Mouse (Mus musculus): Measurements from ENCODE around the gene Trhr2. TPM values are rescaled to one million over a fixed set of nuclear protein-coding genes. Genes with fewer than 3 reads are reported as not detected.
A peak's percentile ranks its signal among the peaks of the same experiment; 100 is the strongest.

Gene Trhr2
- total and polyA plus RNA-seq, 3 experiments, result not detected

GRCm38 (mm10) chr8:122350309-122351089 lies 10.0 kb downstream of the Trhr2 start:
- no peak overlapping the region for H3K9ac ChIP-seq (ENCODE audit: low read depth, low read length)
- H3K79me2 ChIP-seq (replicated peaks; ENCODE audit: control insufficient read depth, insufficient read depth, low read length), result no peaks in the 10 kb centered on the region
- TF ChIP-seq EP300 (IDR thresholded peaks at IDR 0.05; ENCODE audit: insufficient read depth, low read depth, low read length), result no peak
- TF ChIP-seq CTCF (IDR thresholded peaks at IDR 0.05), result no peak
- no peak for TF ChIP-seq POLR2A (IDR thresholded peaks at IDR 0.05; ENCODE audit: insufficient read depth, low read depth, low read length)
- H3K4me1 ChIP-seq (ENCODE audit: control insufficient read depth, insufficient read depth, low read length), result peaks cover 3% of the 10 kb centered on the region; the same call in 1 of the 2 replicates
- intact Hi-C loops (cut with DNase I), result no loop called here
- WGBS, result 66% methylated on average over 11 of the region's 11 CpGs
- H3K4me3 ChIP-seq, result no peak overlapping the region
- H3K36me3 ChIP-seq (ENCODE audit: control insufficient read depth, insufficient read depth, low read length), result no peaks in the 10 kb centered on the region
- DNase-seq, result no peak
- no peaks in the 10 kb centered on the region for H3K27me3 ChIP-seq (ENCODE audit: control insufficient read depth, insufficient read depth, low read length)
- H3K27ac ChIP-seq, result no peak overlapping the region

GRCm38 (mm10) chr8:122349357-122350297 lies 10.9 kb downstream of the Trhr2 start:
- TF ChIP-seq POLR2A (IDR thresholded peaks at IDR 0.05; ENCODE audit: insufficient read depth, low read depth, low read length), result no peak
- no peak for TF ChIP-seq CTCF (IDR thresholded peaks at IDR 0.05)
- TF ChIP-seq EP300 (IDR thresholded peaks at IDR 0.05; ENCODE audit: insufficient read depth, low read depth, low read length), result no peak
- WGBS, result 41% methylated on average over 15 of the region's 15 CpGs
- H3K79me2 ChIP-seq (replicated peaks; ENCODE audit: control insufficient read depth, insufficient read depth, low read length), result no peaks in the 10 kb centered on the region
- no peak overlapping the region for H3K4me3 ChIP-seq
- H3K27me3 ChIP-seq (ENCODE audit: control insufficient read depth, insufficient read depth, low read length), result no peaks in the 10 kb centered on the region
- H3K4me1 ChIP-seq (ENCODE audit: control insufficient read depth, insufficient read depth, low read length), result peaks cover 3% of the 10 kb centered on the region; the same call in 1 of the 2 replicates
- no peak overlapping the region for H3K27ac ChIP-seq
- no peaks in the 10 kb centered on the region for H3K36me3 ChIP-seq (ENCODE audit: control insufficient read depth, insufficient read depth, low read length)
- H3K9ac ChIP-seq (ENCODE audit: low read depth, low read length), result no peak overlapping the region
- intact Hi-C loops (cut with DNase I), result no loop called here
- peak in 1 of 2 experiments; percentile 36 for DNase-seq

- Histone ChIP-seq H3K27me3 (ENCODE audit: control insufficient read depth, insufficient read depth, low read length) (no peaks in the 10 kb centered on the region), H3K4me3 (no peak overlapping the region), H3K4me1 (ENCODE audit: control insufficient read depth, insufficient read depth, low read length) (peaks cover 9% of the 10 kb centered on the region), H3K27ac (no peak overlapping the region), H3K9ac (ENCODE audit: low read depth, low read length) (no peak overlapping the region), H3K36me3 (ENCODE audit: control insufficient read depth, insufficient read depth, low read length) (no peaks in the 10 kb centered on the region), H3K79me2 (replicated peaks; ENCODE audit: control insufficient read depth, insufficient read depth, low read length) (no peaks in the 10 kb centered on the region)
- DNase-seq, result peak in 1 of 2 experiments; percentile 65
- whole genome bisulfite sequencing, result 50% methylated on average over 5 of the region's 5 CpGs
- TF ChIP-seq CTCF (IDR thresholded peaks at IDR 0.05) (no peak), POLR2A (IDR thresholded peaks at IDR 0.05; ENCODE audit: insufficient read depth, low read depth, low read length) (no peak), EP300 (IDR thresholded peaks at IDR 0.05; ENCODE audit: insufficient read depth, low read depth, low read length) (no peak)
- intact Hi-C loops (cut with DNase I), result no loop called here
These were observed 12.6 kb downstream of the Trhr2 start for GRCm38 (mm10) chr8:122347811-122348552.

GRCm38 (mm10) chr8:122345181-122346095 lies 15.1 kb downstream of the Trhr2 start:
- no peaks in the 10 kb centered on the region for H3K36me3 ChIP-seq (ENCODE audit: control insufficient read depth, insufficient read depth, low read length)
- H3K27me3 ChIP-seq (ENCODE audit: control insufficient read depth, insufficient read depth, low read length), result no peaks in the 10 kb centered on the region
- no peak for DNase-seq
- intact Hi-C loops (cut with DNase I), result no loop called here
- H3K4me3 ChIP-seq, result no peak overlapping the region
- H3K4me1 ChIP-seq (ENCODE audit: control insufficient read depth, insufficient read depth, low read length), result peaks cover 13% of the 10 kb centered on the region
- no peak for TF ChIP-seq EP300 (IDR thresholded peaks at IDR 0.05; ENCODE audit: insufficient read depth, low read depth, low read length)
- no peak for TF ChIP-seq CTCF (IDR thresholded peaks at IDR 0.05)
- TF ChIP-seq POLR2A (IDR thresholded peaks at IDR 0.05; ENCODE audit: insufficient read depth, low read depth, low read length), result no peak
- no peaks in the 10 kb centered on the region for H3K79me2 ChIP-seq (replicated peaks; ENCODE audit: control insufficient read depth, insufficient read depth, low read length)
- no peak overlapping the region for H3K9ac ChIP-seq (ENCODE audit: low read depth, low read length)
- H3K27ac ChIP-seq, result no peak overlapping the region
- 59% methylated on average over 12 of the region's 12 CpGs for WGBS

GRCm38 (mm10) chr8:122344219-122344618 lies 16.3 kb downstream of the Trhr2 start:
- Histone ChIP-seq H3K27me3 (ENCODE audit: control insufficient read depth, insufficient read depth, low read length) (no peaks in the 10 kb centered on the region), H3K9ac (ENCODE audit: low read depth, low read length) (no peak overlapping the region)
- TF ChIP-seq POLR2A (IDR thresholded peaks at IDR 0.05; ENCODE audit: insufficient read depth, low read depth, low read length) (no peak), CTCF (IDR thresholded peaks at IDR 0.05) (no peak), EP300 (IDR thresholded peaks at IDR 0.05; ENCODE audit: insufficient read depth, low read depth, low read length) (no peak)

More at GRCm38 (mm10) chr8:122344219-122344618, 16.3 kb downstream of the Trhr2 start:
- Histone ChIP-seq H3K79me2 (replicated peaks; ENCODE audit: control insufficient read depth, insufficient read depth, low read length) (no peaks in the 10 kb centered on the region), H3K36me3 (ENCODE audit: control insufficient read depth, insufficient read depth, low read length) (no peaks in the 10 kb centered on the region), H3K27ac (no peak overlapping the region), H3K4me1 (ENCODE audit: control insufficient read depth, insufficient read depth, low read length) (peaks cover 13% of the 10 kb centered on the region), H3K4me3 (no peak overlapping the region)
- WGBS, result 8% methylated on average over 3 of the region's 5 CpGs
- no peak for DNase-seq
- intact Hi-C loops (cut with DNase I), result no loop called here
